Mouse (Mus musculus): ENCODE data around the gene Poc1b. TPM values are rescaled to one million over a fixed set of nuclear protein-coding genes. Genes with fewer than 3 reads are reported as not detected.

Gene Poc1b
- polyA plus RNA-seq, 1 experiment = 11.4 TPM

DNA sequence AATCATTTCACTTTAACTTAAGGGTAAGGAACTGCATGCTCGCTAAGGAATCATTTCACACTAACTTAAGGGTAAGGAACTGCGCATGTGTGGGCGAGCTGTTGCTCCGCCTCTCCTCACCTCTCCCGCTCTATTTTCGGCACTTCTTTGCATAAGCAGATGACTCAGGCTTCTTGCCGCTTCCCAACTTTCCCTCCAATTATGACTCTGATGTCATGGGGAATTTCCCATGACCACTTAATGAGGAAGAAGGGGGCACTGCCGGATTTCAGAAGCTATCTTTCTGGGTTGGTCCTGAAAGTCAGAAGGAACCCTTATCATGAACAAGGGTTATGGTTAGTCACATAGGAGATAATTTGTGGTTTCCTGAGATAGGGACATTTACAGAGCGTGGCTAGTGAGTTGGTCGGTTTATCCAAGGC lies 25.3 kb upstream of the Poc1b start:
- WGBS = 41% methylated on average over 10 of the region's 10 CpGs
- TF ChIP-seq POLR2A (IDR thresholded peaks at IDR 0.05; ENCODE audit: control insufficient read depth, extremely low read depth, insufficient read depth, low read length, poor library complexity) (no peak), CTCF (IDR thresholded peaks at IDR 0.05; ENCODE audit: borderline replicate concordance, control insufficient read depth, extremely low read depth, insufficient read depth, low read length, poor library complexity) (no peak)

DNA sequence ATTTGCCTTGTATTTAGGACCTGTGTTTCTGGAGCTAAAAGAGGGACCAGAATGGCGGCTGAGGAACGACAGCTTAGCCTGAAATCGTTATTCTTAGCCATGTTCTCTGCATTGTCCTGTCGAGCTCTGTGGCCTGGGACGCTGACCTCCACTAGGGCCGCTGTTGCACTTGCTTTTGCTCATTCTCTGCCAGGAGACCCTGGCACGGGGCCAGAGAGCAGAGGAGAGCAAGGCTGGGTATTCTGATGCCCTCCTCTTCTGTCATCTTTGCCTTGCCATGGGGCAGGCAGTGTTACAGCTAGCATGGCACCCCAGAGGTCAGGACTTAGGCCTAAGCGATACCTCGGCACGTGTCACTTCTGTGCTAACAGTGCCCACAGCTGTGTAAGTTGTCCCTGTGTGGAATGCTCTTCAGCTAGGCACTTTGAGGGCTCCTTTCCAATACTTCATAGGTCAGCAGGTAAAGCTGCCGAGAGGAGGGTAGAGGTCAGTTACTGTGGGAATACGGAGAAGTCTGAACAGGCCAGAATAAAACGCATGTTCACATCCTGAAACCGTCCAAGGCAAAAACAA lies 23.3 kb upstream of the Poc1b start:
- no peak for DNase-seq
- WGBS = 94% methylated on average over 14 of the region's 14 CpGs
- no peak for TF ChIP-seq POLR2A (IDR thresholded peaks at IDR 0.05; ENCODE audit: control insufficient read depth, extremely low read depth, insufficient read depth, low read length, poor library complexity)
- no peak for TF ChIP-seq CTCF (IDR thresholded peaks at IDR 0.05; ENCODE audit: borderline replicate concordance, control insufficient read depth, extremely low read depth, insufficient read depth, low read length, poor library complexity)

More for the DNA sequence above, 25.3 kb upstream of the Poc1b start:
- Histone ChIP-seq H3K4me3 (ENCODE audit: control insufficient read depth, insufficient read depth, low read length) (no peak overlapping the region), H3K27me3 (ENCODE audit: control insufficient read depth, insufficient read depth, low read length) (no peaks in the 10 kb centered on the region), H3K27ac (ENCODE audit: control insufficient read depth, insufficient read depth, low read length) (no peak overlapping the region), H3K4me1 (replicated peaks; ENCODE audit: control insufficient read depth, insufficient read depth, low read length) (no peaks in the 10 kb centered on the region), H3K36me3 (ENCODE audit: control insufficient read depth, insufficient read depth, low read length) (no peaks in the 10 kb centered on the region)
- DNase-seq = no peak

GRCm38 (mm10) chr10:99084397-99085239 lies 22.2 kb upstream of the Poc1b start:
- no peaks in the 10 kb centered on the region for H3K27me3 ChIP-seq (ENCODE audit: control insufficient read depth, insufficient read depth, low read length)
- no peaks in the 10 kb centered on the region for H3K36me3 ChIP-seq (ENCODE audit: control insufficient read depth, insufficient read depth, low read length)
- H3K27ac ChIP-seq (ENCODE audit: control insufficient read depth, insufficient read depth, low read length) = no peak overlapping the region
- 47% methylated on average over 23 of the region's 23 CpGs for WGBS
- no peaks in the 10 kb centered on the region for H3K4me1 ChIP-seq (replicated peaks; ENCODE audit: control insufficient read depth, insufficient read depth, low read length)
- peak; percentile 72; the same call in 1 of the 2 replicates for TF ChIP-seq CTCF (IDR thresholded peaks at IDR 0.05; ENCODE audit: borderline replicate concordance, control insufficient read depth, extremely low read depth, insufficient read depth, low read length, poor library complexity)
- TF ChIP-seq POLR2A (IDR thresholded peaks at IDR 0.05; ENCODE audit: control insufficient read depth, extremely low read depth, insufficient read depth, low read length, poor library complexity) = no peak
- no peak overlapping the region for H3K4me3 ChIP-seq (ENCODE audit: control insufficient read depth, insufficient read depth, low read length)
- peak; percentile 81 for DNase-seq

More for the DNA sequence above, 23.3 kb upstream of the Poc1b start:
- no peaks in the 10 kb centered on the region for H3K36me3 ChIP-seq (ENCODE audit: control insufficient read depth, insufficient read depth, low read length)
- H3K27ac ChIP-seq (ENCODE audit: control insufficient read depth, insufficient read depth, low read length) = no peak overlapping the region
- no peaks in the 10 kb centered on the region for H3K4me1 ChIP-seq (replicated peaks; ENCODE audit: control insufficient read depth, insufficient read depth, low read length)
- no peaks in the 10 kb centered on the region for H3K27me3 ChIP-seq (ENCODE audit: control insufficient read depth, insufficient read depth, low read length)
- no peak overlapping the region for H3K4me3 ChIP-seq (ENCODE audit: control insufficient read depth, insufficient read depth, low read length)

DNA sequence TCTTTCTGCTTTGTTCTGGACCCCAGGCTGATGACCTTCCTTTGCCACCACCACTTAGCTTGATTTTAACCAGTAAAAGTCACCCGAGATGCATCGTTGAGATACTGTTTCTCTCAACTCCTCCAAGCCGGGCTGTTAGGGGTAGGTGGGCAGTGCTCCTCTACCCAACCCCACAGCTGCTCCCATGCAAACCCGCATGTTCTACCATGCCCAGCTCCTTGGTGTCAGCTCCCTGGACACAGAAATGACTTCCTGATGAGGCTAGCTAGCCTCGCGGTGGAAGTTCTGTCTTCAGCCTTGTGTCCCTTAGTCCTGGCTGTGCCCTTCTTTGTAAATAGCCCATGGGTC lies 21.6 kb upstream of the Poc1b start:
- H3K36me3 ChIP-seq (ENCODE audit: control insufficient read depth, insufficient read depth, low read length) = no peaks in the 10 kb centered on the region
- WGBS = 62% methylated on average over 6 of the region's 6 CpGs
- H3K4me1 ChIP-seq (replicated peaks; ENCODE audit: control insufficient read depth, insufficient read depth, low read length) = no peaks in the 10 kb centered on the region
- no peak overlapping the region for H3K27ac ChIP-seq (ENCODE audit: control insufficient read depth, insufficient read depth, low read length)
- H3K4me3 ChIP-seq (ENCODE audit: control insufficient read depth, insufficient read depth, low read length) = no peak overlapping the region
- no peaks in the 10 kb centered on the region for H3K27me3 ChIP-seq (ENCODE audit: control insufficient read depth, insufficient read depth, low read length)
- no peak for DNase-seq
- TF ChIP-seq POLR2A (IDR thresholded peaks at IDR 0.05; ENCODE audit: control insufficient read depth, extremely low read depth, insufficient read depth, low read length, poor library complexity) = no peak
- no peak for TF ChIP-seq CTCF (IDR thresholded peaks at IDR 0.05; ENCODE audit: borderline replicate concordance, control insufficient read depth, extremely low read depth, insufficient read depth, low read length, poor library complexity)

DNA sequence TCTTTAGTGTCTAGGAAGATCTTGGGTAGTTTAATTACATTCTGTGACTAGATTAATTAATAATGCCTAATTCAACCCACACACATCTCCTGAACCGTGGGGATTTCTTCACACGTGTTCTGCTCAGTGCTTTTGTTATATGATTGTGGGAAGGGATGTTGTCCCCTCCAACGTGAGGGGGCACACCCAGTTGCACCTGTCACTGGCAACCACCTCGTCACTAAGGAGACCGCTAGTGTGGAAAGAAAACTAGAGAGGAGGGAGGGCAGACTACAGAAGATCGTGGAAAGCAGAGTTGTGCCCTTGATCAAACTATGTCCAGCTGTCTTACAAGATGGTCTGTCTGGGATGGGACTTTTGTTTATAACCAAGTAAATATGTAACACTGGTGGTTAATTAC lies 20.8 kb upstream of the Poc1b start:
- 66% methylated on average over 6 of the region's 6 CpGs for WGBS
- Histone ChIP-seq H3K36me3 (ENCODE audit: control insufficient read depth, insufficient read depth, low read length) (no peaks in the 10 kb centered on the region), H3K4me3 (ENCODE audit: control insufficient read depth, insufficient read depth, low read length) (no peak overlapping the region), H3K27me3 (ENCODE audit: control insufficient read depth, insufficient read depth, low read length) (no peaks in the 10 kb centered on the region), H3K27ac (ENCODE audit: control insufficient read depth, insufficient read depth, low read length) (no peak overlapping the region), H3K4me1 (replicated peaks; ENCODE audit: control insufficient read depth, insufficient read depth, low read length) (no peaks in the 10 kb centered on the region)
- no peak for TF ChIP-seq CTCF (IDR thresholded peaks at IDR 0.05; ENCODE audit: borderline replicate concordance, control insufficient read depth, extremely low read depth, insufficient read depth, low read length, poor library complexity)
- TF ChIP-seq POLR2A (IDR thresholded peaks at IDR 0.05; ENCODE audit: control insufficient read depth, extremely low read depth, insufficient read depth, low read length, poor library complexity) = no peak
- no peak for DNase-seq

GRCm38 (mm10) chr10:99089906-99090305 lies 16.9 kb upstream of the Poc1b start:
- WGBS = 49% methylated on average over 6 of the region's 6 CpGs
- Histone ChIP-seq H3K27ac (ENCODE audit: control insufficient read depth, insufficient read depth, low read length) (no peak overlapping the region), H3K27me3 (ENCODE audit: control insufficient read depth, insufficient read depth, low read length) (no peaks in the 10 kb centered on the region), H3K36me3 (ENCODE audit: control insufficient read depth, insufficient read depth, low read length) (no peaks in the 10 kb centered on the region), H3K4me1 (replicated peaks; ENCODE audit: control insufficient read depth, insufficient read depth, low read length) (no peaks in the 10 kb centered on the region), H3K4me3 (ENCODE audit: control insufficient read depth, insufficient read depth, low read length) (no peak overlapping the region)
- no peak for DNase-seq
- TF ChIP-seq CTCF (IDR thresholded peaks at IDR 0.05; ENCODE audit: borderline replicate concordance, control insufficient read depth, extremely low read depth, insufficient read depth, low read length, poor library complexity) = no peak
- TF ChIP-seq POLR2A (IDR thresholded peaks at IDR 0.05; ENCODE audit: control insufficient read depth, extremely low read depth, insufficient read depth, low read length, poor library complexity) = no peak

Data from thymus, adult 2 months (tissue).